Mouse (Mus musculus) adipocyte (in vitro differentiated cells): Measurements from ENCODE around the gene Nop14.

Experiments used
- DNase-seq: peaks from one replicate; pipeline ENCODE4 v3.0.0-alpha.2; 2016; ENCODE audit warnings: low spot score

Nop14 gene

DNA sequence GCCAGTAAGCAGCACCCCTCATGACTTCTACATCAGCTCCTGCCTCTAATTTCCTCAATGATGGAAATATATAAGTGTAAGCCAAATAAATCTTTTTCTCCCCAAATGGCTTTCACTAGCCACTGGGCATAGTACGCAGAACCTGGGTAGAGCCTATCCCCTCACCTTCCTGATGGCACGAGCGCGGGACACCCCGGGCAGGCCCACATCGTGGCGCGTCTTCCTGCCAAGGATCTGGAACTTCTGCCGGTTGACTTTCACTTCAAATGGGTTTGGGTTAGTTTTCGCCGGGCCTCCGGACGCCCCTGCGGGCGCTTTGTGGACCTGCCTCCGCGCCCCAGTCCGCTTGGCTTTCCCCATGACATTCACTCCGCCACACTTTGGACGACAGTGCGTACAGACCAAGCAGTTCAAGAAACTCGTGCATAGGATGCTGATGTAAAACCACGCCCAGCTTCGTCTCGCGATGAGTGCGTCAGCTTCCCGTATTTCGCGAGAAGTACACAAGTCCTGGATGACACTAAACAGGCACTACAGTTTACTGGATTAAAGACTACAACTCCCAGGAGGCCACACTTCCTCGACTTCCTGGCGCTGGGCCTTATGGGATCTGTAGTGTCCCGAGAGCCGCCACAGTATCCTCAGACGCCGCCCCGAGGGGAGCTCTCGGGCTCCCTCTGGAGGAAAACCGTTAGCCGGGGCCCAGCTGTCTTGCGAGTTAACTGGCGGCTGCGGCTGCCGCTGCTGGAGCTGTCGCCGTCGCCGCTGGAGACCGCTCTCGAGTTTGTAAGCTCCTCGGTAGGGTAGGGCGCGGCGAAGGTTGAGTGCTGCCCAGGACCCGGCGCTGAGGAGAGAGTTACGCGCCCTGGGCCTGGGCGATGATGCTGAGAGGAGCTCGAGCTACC lies at the start of gene Nop14, which contains the start of gene Grk4:
Gene Nop14, minus strand, starts transcription at position 463 of the 905 bp plus-strand sequence.
Gene Grk4, plus strand, starts transcription at position 694 of the 905 bp plus-strand sequence.
- DNase-seq: peak; percentile 100

GRCm38 (mm10) chr5:34708436-34708835 lies 48.5 kb upstream of the Nop14 start:
- no peak for DNase-seq

GRCm38 (mm10) chr5:34695521-34695920 lies 35.6 kb upstream of the Nop14 start:
- DNase-seq: no peak

DNA sequence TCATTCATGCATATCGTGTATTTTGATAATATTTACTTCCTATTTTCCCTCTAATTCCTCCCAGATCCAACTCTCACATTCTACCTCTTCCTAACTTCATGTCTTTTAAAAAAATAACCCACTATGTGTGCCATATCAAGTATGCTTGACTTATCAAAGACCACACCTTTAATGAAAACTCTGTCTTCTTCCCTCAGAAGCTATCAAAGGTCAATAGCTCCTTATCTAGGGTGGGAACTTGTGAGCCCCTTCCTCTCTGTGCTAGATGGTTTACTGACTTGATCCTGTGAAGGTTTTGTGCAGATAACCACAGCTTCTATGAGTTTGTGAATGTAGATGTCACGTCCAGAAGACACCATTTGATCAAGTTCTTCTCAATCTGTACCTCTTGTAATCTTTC lies 32.8 kb upstream of the Nop14 start:
- DNase-seq: no peak

DNA sequence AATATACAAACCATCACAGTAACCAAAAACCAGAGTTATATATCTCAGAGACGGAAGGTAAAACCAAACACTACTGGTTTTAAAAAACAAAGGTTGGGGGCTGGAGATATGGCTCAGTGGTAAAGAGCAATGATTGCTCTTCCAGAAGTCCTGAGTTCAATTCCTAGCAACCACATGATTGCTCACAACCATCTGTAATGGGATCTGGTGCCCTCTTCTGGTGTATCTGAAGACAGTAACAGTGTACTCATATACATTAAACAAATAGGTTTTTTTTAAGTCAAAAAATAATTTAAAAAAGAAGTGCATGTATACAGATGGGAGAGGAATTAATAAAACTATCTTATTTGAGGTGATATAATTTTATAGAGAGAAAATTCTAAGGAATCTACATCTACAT lies 29.9 kb upstream of the Nop14 start:
- DNase-seq: no peak

DNA sequence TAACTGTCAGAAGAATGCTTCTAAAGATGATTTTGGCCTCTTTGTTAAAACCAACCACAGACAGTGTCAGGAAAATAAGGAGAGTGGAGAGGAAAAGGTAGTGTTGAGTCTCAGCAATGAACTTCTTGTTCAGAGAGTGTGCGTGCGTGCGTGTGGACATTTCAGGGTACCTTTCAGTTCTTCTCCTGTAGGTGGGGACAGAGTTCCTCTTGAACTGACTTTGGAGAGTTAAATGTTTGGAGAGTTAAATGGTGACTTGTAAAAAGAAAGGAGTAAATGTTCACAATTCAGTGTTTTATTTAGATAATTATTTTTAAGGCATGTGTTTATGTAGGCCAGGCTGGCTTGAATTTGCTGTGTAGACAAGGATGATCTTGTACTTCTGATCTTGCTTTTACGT lies 10.3 kb upstream of the Nop14 start:
- DNase-seq: no peak

DNA sequence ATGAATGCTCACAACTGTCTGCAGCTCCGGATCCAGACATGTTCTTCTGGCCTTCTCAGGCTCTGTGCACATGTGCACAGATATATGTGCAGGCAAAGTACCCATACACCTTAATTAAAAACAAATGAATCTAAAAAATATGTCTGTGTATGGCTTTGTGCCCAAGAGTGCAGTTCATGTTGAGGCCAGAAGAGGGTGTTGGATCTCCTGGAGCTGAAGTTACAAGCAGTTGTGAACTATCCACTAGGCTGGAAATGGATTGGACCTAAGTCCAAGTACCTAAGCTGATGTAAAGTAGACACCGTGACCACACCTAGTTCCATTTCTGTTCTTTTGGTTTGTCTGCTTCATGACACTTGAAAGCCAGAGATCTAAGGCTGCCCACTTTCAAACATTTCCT lies 9.5 kb upstream of the Nop14 start:
- no peak for DNase-seq

DNA sequence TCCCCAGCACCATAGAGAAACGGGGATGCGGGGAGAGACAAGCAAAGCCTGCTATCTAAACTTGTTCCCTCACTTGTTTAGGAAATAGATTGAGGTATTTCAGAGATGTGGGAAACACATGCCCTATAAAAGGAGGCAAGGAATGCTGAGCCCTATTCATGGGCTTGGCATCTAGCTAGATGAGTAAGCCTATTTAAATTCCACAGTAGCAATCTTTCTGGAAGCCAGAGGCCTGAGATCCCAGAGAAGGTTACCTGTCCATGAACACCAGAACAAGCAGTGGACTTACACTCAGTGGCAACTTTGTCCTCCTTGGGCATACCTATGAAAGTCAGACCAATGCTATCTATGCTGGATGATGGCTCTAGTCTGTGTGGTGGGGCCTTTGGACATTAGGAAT lies 3.3 kb upstream of the Nop14 start:
- DNase-seq: no peak

DNA sequence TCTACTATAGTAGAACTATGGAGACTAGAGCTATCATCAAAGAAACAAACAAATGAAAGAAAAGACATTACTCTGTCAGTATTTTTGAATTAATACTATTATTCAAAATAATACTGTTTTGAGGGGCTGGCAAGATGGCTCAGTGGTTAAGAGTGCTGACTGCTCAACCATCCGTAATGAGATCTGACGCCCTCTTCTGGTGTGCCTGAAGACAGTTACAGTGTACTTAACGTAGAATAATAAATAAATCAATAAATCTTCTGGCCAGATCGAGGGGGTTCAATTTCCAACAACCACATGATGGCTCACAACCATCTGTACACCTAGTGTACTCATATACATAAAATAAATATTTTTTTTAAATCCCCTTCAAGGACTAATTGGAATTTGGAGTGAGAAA lies 2.0 kb upstream of the Nop14 start:
- no peak for DNase-seq

DNA sequence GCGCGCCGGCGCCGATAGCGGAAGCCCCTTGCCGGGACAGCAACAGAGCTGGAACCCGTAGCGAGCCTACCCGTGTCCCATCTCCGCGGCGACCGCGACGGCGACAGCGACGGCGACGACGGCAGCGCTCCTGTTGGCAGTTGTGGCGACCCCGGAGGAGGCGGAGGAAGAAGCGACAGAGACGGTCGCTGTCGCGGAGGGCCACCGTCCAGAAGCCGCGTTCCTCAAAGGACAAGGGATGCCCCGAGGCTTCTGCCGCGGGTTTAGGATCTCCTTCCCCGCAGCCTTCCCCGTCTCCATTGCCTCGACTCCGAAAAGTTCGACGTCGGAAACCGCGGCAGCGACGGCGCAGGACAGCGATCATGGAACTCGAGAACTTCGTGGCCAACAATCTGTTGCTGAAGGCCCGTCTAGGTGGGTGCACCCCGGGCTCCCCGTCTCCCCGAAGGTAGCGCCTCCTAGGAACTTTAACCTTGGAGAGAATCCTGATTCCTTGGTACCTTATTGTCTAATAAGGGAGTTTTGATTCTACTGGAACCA lies 713 bp upstream of the Nop14 start:
- DNase-seq: peak; percentile 52

- DNase-seq: no peak
These were observed 2.4 kb downstream of the Nop14 start for GRCm38 (mm10) chr5:34657556-34657955.

DNA sequence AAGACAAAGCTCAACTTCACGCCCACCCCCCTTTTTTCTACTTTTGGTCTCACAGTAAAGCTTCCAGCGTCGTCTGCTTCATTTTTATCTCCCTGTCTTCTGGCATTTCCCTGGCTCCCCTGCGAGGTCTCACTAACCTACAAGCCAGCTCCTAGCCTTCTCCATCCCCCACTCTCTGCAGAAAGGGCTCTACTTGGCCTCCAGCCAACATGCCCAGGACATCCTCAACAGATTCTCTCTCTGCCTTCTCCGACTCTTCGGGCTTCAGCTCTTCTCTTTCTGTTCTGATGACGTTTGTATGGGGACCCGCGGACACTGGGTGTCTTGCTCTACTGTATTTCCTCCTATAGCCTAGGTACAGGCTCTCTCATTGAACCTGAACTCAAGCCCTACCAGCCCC lies 5.1 kb downstream of the Nop14 start:
- no peak for DNase-seq

DNA sequence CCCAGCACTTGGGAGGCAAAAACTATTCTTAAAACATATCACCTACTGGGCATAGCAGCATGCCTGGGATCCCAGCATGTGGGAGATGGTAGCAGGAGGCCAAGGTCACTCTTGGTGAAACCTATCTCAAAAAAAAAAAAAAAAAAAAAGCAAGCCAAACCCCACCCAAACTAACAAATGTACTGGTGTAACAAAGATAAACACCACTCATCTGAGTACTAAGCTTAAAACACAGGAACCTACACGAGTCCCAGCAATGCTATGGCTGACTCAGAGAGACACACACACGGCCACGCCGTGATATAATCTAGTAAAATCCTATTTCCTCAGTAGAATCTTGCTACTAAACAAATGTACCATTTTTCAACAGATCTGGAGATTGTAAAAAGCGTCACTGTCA lies 7.0 kb downstream of the Nop14 start:
- DNase-seq: no peak

GRCm38 (mm10) chr5:34647581-34647980 lies 12.4 kb downstream of the Nop14 start:
- DNase-seq: peak; percentile 67

DNA sequence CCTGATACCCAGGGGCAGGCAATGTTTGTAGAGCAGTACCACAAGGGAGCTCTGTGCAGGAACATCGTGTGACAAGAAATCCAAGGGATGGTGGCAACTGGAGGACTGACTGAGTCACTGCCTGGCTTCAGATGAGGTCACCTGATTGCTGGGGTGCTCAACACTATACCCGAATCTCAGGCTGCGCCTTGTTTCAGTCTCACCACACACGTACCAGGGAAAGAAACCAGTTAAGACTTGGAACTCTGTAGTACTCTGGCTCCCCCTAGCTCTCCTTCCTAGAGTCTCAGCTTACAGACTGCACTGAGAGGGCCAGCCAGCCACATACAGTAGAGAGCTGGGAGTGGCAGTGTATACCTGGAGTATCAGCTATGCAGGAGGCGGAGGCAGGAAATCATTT lies 17.0 kb downstream of the Nop14 start:
- peak; percentile 69 for DNase-seq

GRCm38 (mm10) chr5:34641991-34642390 lies 18.0 kb downstream of the Nop14 start:
- DNase-seq: no peak

DNA sequence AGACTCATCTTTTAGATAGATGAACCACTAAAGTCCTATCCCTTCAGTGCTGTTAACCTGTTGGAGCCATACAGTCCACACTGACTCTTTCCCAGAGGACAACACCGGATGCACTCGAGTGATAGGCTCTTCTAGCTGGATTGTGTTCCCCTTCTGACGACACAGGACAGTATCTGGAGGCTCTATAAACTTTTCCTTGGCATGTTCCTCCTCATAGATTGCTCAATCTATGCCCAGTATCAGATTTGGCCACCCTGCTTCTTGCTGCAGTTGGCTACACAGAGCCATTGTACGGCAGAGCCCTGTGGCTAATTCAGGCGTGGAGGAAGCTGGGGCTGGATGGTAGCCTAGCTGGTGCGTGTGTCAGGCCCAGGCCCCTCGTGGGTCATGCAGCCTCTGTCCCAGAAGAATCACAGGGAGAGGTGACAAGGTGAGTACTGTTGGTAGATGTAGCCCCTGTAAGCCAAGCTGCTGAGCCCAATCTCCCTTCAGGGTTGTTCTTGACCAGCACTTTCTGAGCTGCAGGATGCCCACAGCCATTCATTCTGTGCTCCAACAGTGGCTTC lies 22.3 kb downstream of the Nop14 start:
- peak; percentile 49 for DNase-seq

GRCm38 (mm10) chr5:34636481-34637287 lies 23.3 kb downstream of the Nop14 start, which contains the start of gene Mfsd10:
TSS of gene Mfsd10 (minus strand) at chr5:34637212.
- DNase-seq: peak; percentile 88

DNA sequence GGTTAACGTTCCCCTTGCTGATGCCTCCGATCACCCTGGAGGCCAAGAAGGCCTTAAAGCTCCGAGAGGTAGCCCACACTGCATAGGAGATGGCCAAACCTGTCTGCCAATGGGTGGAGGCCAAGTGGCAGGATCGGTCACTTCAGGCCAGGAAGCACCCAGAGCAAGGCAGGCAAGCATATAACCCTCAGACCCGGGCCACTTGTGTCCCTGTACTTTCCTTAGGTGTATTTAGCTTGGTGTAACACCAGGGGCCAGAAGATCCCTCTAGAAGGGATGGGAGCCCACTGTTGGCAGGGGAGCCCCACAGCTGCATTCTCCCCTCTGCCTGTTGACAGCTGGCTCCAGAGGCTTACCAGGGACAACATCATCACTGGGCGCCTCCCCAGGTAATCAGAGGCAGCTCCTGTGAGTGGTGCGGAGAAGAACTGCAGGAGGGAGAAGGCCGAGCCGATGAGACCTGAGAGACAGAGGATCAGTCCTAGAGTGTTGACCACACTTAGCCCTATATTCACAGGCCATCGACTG lies 24.2 kb downstream of the Nop14 start:
- no peak for DNase-seq

- no peak for DNase-seq
These were observed 25.1 kb downstream of the Nop14 start for GRCm38 (mm10) chr5:34634746-34635400.

DNA sequence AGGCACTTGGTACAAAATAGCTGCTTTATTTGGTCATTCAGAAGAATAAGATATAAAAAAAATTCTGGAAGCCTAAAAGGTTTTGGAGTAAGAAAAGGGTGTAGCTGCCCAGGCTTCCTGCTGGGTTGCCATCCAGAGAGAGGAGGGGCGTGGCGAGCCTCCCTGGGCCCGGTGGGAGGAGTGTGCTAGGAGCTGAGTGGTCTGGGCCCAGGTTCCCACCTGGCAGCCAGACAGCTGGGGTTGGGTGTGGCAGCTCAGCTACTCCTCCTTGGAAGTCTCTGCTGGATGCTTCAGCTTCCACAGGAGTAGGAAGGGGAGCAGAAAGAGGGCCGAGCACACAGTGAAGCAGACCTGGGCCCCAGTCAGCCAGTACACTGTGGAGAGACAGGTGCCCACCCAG lies 26.3 kb downstream of the Nop14 start:
- no peak for DNase-seq

- DNase-seq: no peak
These were observed 27.0 kb downstream of the Nop14 start for GRCm38 (mm10) chr5:34632996-34633395.
